ENCODE assay signal across 9 mouse cellular contexts in genomic region chr11:21992761-21993596, GRCm38 (mm10). TPM values are rescaled to one million over a fixed set of nuclear protein-coding genes. Genes with fewer than 3 reads are reported as not detected.
A peak's percentile ranks its signal among the peaks of the same experiment; 100 is the strongest.
DNase-seq lines count a peak whose midpoint lies in the region; ATAC-seq lines count a peak whose summit lies in the region.
"Had no signal": no experiment of that assay in that cellular context is flagged by ENCODE, and none has a peak within 500 bp of the region (broad histone marks: within the 10 kb centered on the region; RNA-seq: fewer than 3 reads in every experiment).

No protein-coding gene starts in this region.

- peaks cover 18% of the 10 kb centered on the region for H3K4me1 ChIP-seq in hindbrain, embryonic 12.5 days

- H3K36me3 ChIP-seq in hindbrain, embryonic 12.5 days: no peaks in the 10 kb centered on the region

- WGBS in hindbrain, embryonic 12.5 days: 1% methylated on average over 96 of the region's 96 CpGs

- H3K9me3 ChIP-seq in hindbrain, embryonic 12.5 days (replicated peaks): no peaks in the 10 kb centered on the region

- DNase-seq in cerebellum, adult 9-11 months: peak; percentile 4
- DNase-seq in cerebellum, adult 9-10 months: no peak
- peak; percentile 18 for DNase-seq in right cerebral cortex, postnatal 4 days
- no peak for DNase-seq in right cerebral cortex, postnatal 36 days (ENCODE audit: low spot score in 2 of 2)
- DNase-seq in mesoderm, embryonic 11.5 days (ENCODE audit: low read depth, low spot score): peak; percentile 29
- no peak for DNase-seq in MN1 (ENCODE audit: low spot score)
- DNase-seq in frontal cortex, postnatal 36 days (ENCODE audit: low spot score in 2 of 2): no peak

- H3K27me3 ChIP-seq in hindbrain, embryonic 12.5 days: peaks cover 86% of the 10 kb centered on the region

- peak; percentile 32 for ATAC-seq in hindbrain, embryonic 12.5 days (ENCODE audit: low FRiP score)

- H3K27ac ChIP-seq in hindbrain, embryonic 12.5 days: no peak overlapping the region
- H3K27ac ChIP-seq: macrophage had no signal

- H3K9ac ChIP-seq in hindbrain, embryonic 12.5 days: no peak overlapping the region

- peak overlapping the region; percentile 18 for H3K4me3 ChIP-seq in hindbrain, embryonic 12.5 days

- peak overlapping the region; percentile 26 for H3K4me2 ChIP-seq in hindbrain, embryonic 12.5 days (replicated peaks)

RNA-seq across cellular contexts. Expression of gene Otx1, which starts 9.7 kb away (rescaled TPM):
- polyA plus RNA-seq in hindbrain, embryonic 12.5 days (2016; fragmentation: Nextera tagmentation; extraction: Ambion mirVana): 3.4 and 3.6 TPM in 2 replicates
- polyA plus RNA-seq: macrophage had no signal

Comparison
In these comparisons a context has a peak if more than half of its experiments do, and no peak if none do; other contexts are left out.
1. DNase-seq: peak in cerebellum, adult 9-11 months (single experiment), right cerebral cortex, postnatal 4 days (single experiment) and mesoderm, embryonic 11.5 days (single experiment); none in cerebellum, adult 9-10 months (single experiment), right cerebral cortex, postnatal 36 days (0 of 2), MN1 (single experiment) and frontal cortex, postnatal 36 days (0 of 2).